Mouse (Mus musculus) left cerebral cortex, adult 2 months (tissue): ENCODE data around the gene Tgfbr2. TPM values are rescaled to one million over a fixed set of nuclear protein-coding genes. Genes with fewer than 3 reads are reported as not detected.

Source experiments
- DNase-seq, 2 experiments: peaks; one replicate each; pipeline ENCODE4 v3.0.0; 2021 to 2022; ENCODE audit warnings: low spot score in 2 of 2, mixed read lengths in 1 of 2; ENCODE audit errors: extremely low spot score in 1 of 2
- H3K27ac ChIP-seq: fragments of 200-600 bp; 2 replicates; pipeline ENCODE4 v1.8.1; 2022
- H3K4me3 ChIP-seq: fragments of 200-600 bp; 2 replicates; pipeline ENCODE4 v1.8.1; 2022
- CTCF ChIP-seq: fragments of 200-600 bp; IDR thresholded peaks from 2 replicates; pipeline ENCODE4 v1.8.1; 2022; ENCODE audit warnings: antibody characterized with exemption, mild to moderate bottlenecking, moderate library complexity
- intact Hi-C: fragments of 180-260 bp; cut with DNase I; formaldehyde crosslinking; loops from one replicate; pipeline ENCODE4 v1.15.1; 2025
- total RNA-seq, 2 experiments: library from RNA; stranded (reverse); gene quantifications; 2 replicates each; pipeline ENCODE4 v1.2.3; 2021

Tgfbr2 gene
- total RNA-seq, 2 experiments from 2014 or later = 10.3 to 12.6 TPM

DNA sequence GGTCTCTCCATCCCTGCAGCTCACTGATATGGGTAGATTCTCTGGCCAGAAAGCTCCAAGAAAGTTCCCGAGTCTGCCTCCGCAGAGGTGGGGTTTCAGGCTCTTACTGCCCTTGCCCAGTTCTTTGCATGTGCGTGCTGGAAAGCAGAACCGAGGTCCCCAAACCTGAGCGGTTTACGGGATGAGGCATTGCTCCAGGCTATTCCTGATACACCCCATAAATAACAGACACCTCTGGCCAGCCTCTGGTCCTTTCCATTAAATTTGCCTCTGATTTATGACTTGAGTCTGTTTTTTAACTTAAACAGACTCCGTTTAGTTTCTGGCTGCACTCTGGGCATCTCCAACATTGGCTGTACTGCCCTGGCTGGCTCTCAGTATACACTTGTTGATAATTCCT lies 26.4 kb downstream of the Tgfbr2 start:
- no peak overlapping the region for H3K27ac ChIP-seq
- no peak for TF ChIP-seq CTCF
- H3K4me3 ChIP-seq = no peak overlapping the region
- intact Hi-C loops = no loop called here
- DNase-seq = no peak

DNA sequence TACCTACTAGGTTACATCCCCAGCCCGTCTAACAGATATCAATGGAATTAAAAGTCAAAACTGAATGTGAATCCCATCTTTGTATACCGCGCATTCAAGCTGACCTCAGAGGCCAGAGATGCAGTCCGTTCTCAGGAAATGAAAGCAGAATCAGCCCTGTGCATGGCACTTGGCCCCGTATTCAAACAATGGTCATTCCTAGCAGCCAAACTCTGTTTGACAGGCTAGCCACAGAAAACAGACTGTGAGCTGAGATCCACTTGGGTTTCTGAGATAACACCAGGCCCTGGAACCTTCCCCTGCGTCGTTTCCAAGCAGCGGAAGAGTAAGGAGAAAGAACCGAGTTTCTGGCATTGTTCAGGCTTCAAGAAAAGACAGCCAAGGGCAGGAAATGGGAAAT lies 28.9 kb downstream of the Tgfbr2 start:
- TF ChIP-seq CTCF = no peak
- DNase-seq = no peak
- intact Hi-C loops = no loop called here
- H3K4me3 ChIP-seq = no peak overlapping the region
- H3K27ac ChIP-seq = peak overlapping the region; percentile 45; the same call in 1 of the 2 replicates

DNA sequence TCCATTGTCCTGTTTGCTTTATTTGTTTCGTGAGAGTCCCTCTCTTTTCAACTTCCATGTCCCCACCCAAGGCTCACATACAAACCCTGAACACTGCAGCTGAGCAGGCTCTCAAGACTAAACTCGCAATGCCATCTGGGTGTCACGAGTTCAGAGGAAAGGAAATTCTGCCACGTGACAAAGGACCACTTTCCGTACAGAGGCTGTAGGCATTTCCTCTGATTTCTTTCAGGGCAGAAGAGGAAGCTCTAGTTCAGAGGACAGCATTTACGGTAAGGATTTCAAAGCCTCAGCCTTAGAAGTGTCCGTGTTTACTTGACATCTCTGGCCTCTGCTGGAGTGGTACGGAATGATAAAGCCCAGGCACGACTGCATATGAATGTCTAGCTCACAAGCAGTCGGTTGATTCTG lies 29.9 kb downstream of the Tgfbr2 start:
- DNase-seq = no peak
- H3K27ac ChIP-seq = peak overlapping the region; percentile 32; the same call in 1 of the 2 replicates
- TF ChIP-seq CTCF = no peak
- no peak overlapping the region for H3K4me3 ChIP-seq
- intact Hi-C loops = no loop called here

DNA sequence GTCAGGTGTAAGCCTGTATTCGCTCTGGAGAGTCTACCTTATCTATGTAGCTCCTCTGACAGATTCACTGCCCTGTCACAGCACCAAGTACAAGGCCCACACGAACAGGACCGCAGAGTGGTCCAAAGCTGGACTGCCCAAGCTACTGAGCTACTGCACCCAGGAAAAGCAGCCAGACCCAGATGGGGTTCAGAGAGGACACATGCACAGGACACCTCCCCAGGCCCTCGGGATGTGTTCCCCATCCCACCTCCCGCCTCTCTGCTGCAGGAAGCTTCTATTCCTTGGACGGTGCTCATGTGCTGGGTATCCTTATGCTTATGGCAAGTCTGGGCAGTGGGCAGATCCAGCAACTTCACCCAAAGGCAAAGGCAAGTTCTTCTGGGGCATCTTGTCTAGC lies 34.7 kb downstream of the Tgfbr2 start:
- Histone ChIP-seq H3K4me3 (no peak overlapping the region), H3K27ac (peak overlapping the region; percentile 2; the same call in 1 of the 2 replicates)
- no peak for DNase-seq
- intact Hi-C loops = no loop called here
- no peak for TF ChIP-seq CTCF

- intact Hi-C loops = no loop called here
- no peak for DNase-seq
- Histone ChIP-seq H3K27ac (peak overlapping the region; percentile 19; the same call in 1 of the 2 replicates), H3K4me3 (no peak overlapping the region)
- no peak for TF ChIP-seq CTCF
Observed at GRCm38 (mm10) chr9:116139549-116139948, 35.6 kb downstream of the Tgfbr2 start.

DNA sequence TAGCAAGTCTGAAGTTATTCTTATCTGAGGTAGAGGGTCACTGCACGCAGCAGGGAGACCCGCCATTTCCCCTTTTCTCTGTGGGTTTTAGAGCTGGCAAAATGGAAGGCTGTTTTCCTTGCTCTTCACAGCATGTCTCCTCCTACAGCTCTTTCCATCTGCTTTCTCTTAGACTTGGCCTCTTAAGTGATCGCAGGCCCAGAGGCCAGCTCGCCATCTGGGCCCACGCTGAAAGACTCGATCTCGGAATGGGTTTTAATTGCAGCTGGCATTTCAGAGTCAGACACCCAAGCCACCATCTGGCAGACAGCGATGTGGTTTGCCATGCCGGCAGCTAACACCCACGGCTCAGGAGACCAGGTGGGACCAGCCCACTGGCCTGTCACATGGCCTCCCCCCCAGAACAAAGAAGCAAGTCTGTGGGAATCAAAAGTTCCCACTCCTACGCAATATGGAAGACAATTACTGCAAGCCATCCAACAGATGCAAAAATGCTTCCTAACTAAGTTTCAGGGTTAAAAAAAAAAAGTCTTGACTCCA lies 36.5 kb downstream of the Tgfbr2 start:
- H3K4me3 ChIP-seq = no peak overlapping the region
- no peak for TF ChIP-seq CTCF
- intact Hi-C loops = no loop called here
- H3K27ac ChIP-seq = no peak overlapping the region; the same call in 1 of the 2 replicates
- DNase-seq = peak; percentile 18 to 54

- Histone ChIP-seq H3K4me3 (no peak overlapping the region), H3K27ac (no peak overlapping the region)
- intact Hi-C loops = no loop called here
- DNase-seq = no peak
- no peak for TF ChIP-seq CTCF
Observed at GRCm38 (mm10) chr9:116137645-116138044, 37.5 kb downstream of the Tgfbr2 start.

DNA sequence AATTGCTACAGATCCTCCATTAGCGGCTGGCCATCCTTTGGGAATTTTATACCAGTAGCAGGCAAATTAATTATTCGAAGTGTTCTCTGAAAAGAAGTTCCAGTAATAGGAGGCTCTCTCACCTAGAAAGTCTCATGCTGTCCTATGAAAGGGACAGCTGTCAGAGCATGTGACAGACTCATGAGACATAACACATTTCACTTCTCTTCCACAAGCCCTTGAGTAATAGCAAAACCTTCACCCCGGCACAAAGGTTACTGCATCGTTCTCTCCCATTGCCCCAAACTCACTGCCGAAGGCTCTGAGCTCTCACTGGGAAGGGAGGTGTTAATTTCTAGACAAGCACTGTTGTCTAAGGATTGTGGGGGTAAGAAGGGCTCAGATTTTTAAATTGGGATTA lies 38.3 kb downstream of the Tgfbr2 start:
- TF ChIP-seq CTCF = no peak
- no peak overlapping the region for H3K4me3 ChIP-seq
- DNase-seq = no peak
- H3K27ac ChIP-seq = no peak overlapping the region
- intact Hi-C loops = no loop called here

DNA sequence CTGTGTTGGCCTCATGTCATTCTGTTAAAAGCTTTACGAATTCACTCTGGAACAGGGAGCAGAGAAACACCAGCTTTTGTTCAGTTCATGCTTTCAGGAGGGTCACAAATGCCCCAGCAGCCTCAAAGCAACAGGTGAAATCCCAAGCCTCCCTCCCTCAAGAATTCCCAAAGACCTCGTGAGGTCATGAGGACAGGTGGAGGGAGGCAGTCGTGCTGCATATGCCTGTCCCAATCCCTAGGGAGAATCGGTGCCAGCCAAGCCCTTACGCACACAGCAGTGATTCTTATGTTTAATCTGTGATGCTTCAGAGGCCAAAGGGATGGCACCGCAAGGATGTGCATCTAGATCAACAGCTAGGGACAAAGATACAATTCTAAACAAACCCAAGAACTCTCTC lies 39.0 kb downstream of the Tgfbr2 start:
- no peak for DNase-seq
- Histone ChIP-seq H3K4me3 (no peak overlapping the region), H3K27ac (no peak overlapping the region)
- no peak for TF ChIP-seq CTCF
- intact Hi-C loops = no loop called here

GRCm38 (mm10) chr9:116134488-116134887 lies 40.7 kb downstream of the Tgfbr2 start:
- no peak for DNase-seq
- H3K27ac ChIP-seq = no peak overlapping the region
- peak; percentile 23 for TF ChIP-seq CTCF
- intact Hi-C loops = no loop called here
- H3K4me3 ChIP-seq = no peak overlapping the region

DNA sequence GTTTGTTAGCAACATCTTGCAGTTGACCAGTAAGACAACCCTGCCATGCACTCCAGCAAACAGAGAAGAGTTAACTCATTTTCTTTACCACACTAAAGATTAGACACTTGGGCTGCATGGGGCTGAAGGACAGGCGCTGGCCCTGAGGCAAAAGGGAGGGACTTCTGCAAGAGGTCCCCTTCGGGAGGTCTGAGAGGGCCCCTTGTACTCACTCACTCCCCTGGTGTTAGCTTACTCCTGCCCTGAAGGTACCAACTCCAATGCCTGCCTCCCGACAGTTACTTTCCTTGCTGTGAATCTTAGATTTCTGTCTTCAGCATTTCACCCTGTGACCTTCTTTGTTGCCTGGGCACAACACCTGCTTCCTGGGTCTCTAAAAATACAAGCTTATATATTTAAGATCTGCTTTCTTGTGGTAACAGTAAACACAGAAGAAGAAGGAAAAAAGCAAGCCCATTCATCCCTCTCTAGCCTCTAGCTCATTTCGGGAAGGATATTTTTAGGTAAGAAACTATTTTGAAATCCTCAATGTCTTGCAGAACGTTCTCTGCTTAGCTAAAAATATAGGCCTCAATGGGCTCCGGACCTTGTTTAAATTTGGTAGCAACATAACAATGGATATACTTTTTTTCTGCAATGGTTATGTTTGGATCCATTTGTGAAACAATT lies 41.7 kb downstream of the Tgfbr2 start:
- intact Hi-C loops = no loop called here
- Histone ChIP-seq H3K27ac (peak overlapping the region; percentile 62; the same call in 1 of the 2 replicates), H3K4me3 (no peak overlapping the region)
- DNase-seq = no peak
- TF ChIP-seq CTCF = no peak

GRCm38 (mm10) chr9:116128886-116129285 lies 46.3 kb downstream of the Tgfbr2 start:
- DNase-seq = no peak
- H3K4me3 ChIP-seq = no peak overlapping the region
- intact Hi-C loops = no loop called here

DNA sequence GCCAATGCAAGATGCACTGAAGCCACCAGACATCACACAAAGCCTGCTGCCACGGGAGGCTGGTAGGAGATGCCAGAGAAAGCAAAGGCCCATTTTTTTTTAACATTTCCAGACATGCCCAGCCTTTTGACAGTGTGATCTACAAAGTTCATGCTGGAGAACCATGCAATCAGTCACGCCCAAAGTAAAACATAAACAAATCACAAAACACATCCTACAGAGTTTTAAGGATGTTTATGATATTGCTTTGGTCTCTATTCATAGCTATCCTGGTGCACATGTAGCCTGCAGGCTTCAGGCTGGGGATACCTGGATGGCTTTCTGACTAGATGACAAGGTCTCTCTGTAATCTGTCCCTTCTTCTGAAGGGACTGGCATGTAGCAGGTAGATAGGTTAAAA lies 46.8 kb downstream of the Tgfbr2 start:
- no peak for DNase-seq
- no peak for TF ChIP-seq CTCF
- Histone ChIP-seq H3K4me3 (no peak overlapping the region), H3K27ac (no peak overlapping the region)
- intact Hi-C loops = no loop called here

More at GRCm38 (mm10) chr9:116128886-116129285, 46.3 kb downstream of the Tgfbr2 start:
- no peak for TF ChIP-seq CTCF
- no peak overlapping the region for H3K27ac ChIP-seq
